Mouse (Mus musculus): ENCODE data around the gene Tmem116.

The Tmem116 gene

GRCm38 (mm10) chr5:121540066-121540465 is 88.4 kb downstream of the Tmem116 start:
- no peak for DNase-seq (ENCODE audit: low spot score)

- DNase-seq (ENCODE audit: low spot score), result no peak
Observed at GRCm38 (mm10) chr5:121541235-121541634, 89.5 kb downstream of the Tmem116 start.

GRCm38 (mm10) chr5:121543370-121543769 is 91.7 kb downstream of the Tmem116 start:
- no peak for DNase-seq (ENCODE audit: low spot score)

GRCm38 (mm10) chr5:121544910-121545792 is 93.5 kb downstream of the Tmem116 start, which contains the start of the genes Adam1a and Gm42878:
Gene Adam1a (minus strand): TSS chr5:121545482.
Gene Gm42878 (minus strand): TSS chr5:121545482.
- peak; percentile 58 for DNase-seq (ENCODE audit: low spot score)

GRCm38 (mm10) chr5:121545793-121546529 is 94.3 kb downstream of the Tmem116 start, which contains the start of gene Mapkapk5:
Gene Mapkapk5 (minus strand): TSS chr5:121545905.
- peak; percentile 98 for DNase-seq (ENCODE audit: low spot score)

GRCm38 (mm10) chr5:121546530-121546895 is 94.8 kb downstream of the Tmem116 start:
- DNase-seq (ENCODE audit: low spot score), result peak; percentile 59

- DNase-seq (ENCODE audit: low spot score), result no peak
Observed at GRCm38 (mm10) chr5:121547084-121547483, 95.4 kb downstream of the Tmem116 start.

GRCm38 (mm10) chr5:121549196-121549595 is 97.5 kb downstream of the Tmem116 start:
- no peak for DNase-seq (ENCODE audit: low spot score)

- DNase-seq (ENCODE audit: low spot score), result peak; percentile 4
Observed at GRCm38 (mm10) chr5:121562436-121562835, 110.7 kb downstream of the Tmem116 start.

GRCm38 (mm10) chr5:121564468-121564895 is 112.8 kb downstream of the Tmem116 start:
- peak; percentile 95 for DNase-seq (ENCODE audit: low spot score)

GRCm38 (mm10) chr5:121566035-121566681 is 114.5 kb downstream of the Tmem116 start:
- no peak for DNase-seq (ENCODE audit: low spot score)

GRCm38 (mm10) chr5:121569881-121570420 is 118.3 kb downstream of the Tmem116 start:
- DNase-seq (ENCODE audit: low spot score), result peak; percentile 4

- no peak for DNase-seq (ENCODE audit: low spot score)
Observed at GRCm38 (mm10) chr5:121570787-121571186, 119.1 kb downstream of the Tmem116 start.

Measured in retina, embryonic 14.5 days (tissue).